Mouse (Mus musculus) layer of hippocampus, adult 9-11 months (tissue): ENCODE results near the gene Ip6k1.

Experiments used
- DNase-seq: peaks from one replicate; pipeline ENCODE4 v3.0.0; 2022

Gene Ip6k1

DNA sequence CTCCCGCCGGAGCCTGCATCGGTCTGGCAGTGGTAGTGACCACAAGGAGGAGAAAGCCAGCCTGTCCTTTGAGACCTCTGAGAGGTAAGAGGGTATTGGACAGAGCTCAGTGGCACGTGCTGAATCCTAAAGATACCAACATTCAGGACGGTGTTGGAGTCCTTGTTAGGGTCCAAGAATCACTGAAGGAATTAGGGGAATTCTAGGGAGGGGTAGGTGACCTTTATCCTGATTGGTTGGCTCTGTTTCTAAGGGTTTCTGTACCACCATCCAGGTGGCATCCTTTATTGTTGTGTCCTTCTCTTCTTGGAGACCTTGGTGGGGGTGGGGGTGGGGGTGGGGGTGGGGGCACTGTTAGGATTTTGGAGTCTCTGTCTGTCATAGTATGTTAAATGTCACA is 29.8 kb downstream of the Ip6k1 start:
- DNase-seq = no peak

DNA sequence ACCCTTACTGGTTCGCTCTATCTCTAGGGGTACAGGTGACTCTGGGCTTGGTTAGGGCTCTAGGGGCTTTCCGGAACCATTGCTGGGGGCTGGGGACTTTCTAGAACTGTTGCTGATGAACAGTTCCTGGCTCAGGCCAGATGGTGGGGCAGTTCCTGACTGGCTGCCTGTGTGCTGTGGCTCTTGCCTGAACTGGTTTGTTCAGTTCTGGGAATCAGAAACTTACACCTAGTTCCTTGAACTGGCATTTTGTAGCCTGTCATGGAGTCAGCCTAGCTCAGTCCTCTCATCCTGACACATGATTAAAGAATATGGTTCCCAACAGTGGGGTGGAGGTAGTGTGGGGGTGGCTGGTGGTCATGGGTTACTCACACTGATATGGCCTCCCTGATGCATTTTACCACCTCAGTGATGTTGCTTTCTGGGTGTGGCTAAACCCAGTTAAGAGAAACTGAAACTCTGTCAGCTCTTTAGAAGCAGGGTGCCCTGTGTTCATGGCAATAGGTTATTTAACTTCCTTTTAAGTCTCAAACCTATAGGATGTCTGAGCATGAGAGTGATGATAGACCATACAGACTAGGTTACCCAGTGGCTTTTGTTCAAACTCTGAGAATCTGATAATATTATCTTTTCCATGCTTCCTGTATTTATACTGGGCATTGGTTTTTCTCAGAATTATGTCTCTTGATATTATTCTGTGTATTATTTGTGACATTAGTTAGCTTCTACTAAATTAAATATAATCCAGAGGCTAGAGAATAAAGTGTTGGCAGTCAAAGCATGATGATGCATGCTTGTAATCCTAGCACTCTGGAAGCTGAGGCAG is 33.2 kb downstream of the Ip6k1 start:
- DNase-seq = no peak

DNA sequence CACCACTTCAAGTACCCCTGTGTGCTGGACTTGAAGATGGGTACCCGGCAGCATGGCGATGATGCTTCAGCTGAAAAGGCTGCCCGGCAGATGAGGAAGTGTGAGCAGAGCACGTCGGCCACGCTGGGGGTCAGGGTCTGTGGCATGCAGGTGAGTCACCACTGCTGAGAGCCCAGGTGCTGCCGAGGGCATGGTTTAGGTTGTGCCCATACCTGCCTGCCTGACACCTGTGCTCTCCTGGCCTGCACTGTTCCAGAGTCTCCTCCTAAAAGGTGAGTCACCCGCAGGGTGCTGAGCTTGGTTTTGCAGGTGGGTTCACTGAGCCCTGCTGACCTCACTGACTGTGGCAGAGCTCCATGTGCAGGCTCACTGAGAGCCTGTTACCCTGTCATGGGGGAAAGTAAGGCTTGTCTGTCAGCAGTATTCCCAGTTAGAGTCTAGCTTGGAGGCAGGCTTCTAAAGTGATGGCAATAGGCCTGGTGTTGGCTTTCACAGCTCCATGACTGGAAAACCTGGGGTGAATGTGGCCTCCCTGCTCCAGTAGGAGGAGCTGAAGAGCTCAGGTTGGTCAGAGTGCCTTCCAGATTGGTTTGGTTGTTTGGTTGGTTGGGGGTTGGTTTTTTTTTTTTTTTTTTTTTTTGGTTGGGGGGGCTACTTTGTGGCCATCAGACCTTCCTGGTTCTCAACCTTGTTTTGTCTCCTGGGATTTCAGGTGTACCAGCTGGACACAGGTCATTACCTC is 42.6 kb downstream of the Ip6k1 start:
- no peak for DNase-seq

DNA sequence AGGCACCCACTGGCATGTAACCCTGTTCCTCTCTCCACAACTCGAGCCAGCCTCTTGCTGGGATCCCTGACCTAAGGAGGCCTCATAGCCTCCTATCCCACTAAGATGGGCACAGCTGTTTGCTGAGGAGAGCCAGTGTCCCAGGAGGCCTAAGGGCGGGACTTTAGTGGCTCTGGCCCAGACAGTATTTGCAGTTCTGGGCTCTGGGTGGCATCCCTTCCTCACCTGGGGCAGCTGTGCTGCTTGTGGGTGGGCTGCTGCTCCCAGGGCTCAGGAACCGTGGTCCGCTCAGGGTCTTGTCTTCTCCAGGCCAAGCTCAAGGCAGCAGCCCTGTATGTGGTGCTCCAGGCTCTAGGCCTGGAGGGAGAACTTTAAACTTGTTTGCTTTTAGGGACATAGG is 44.3 kb downstream of the Ip6k1 start:
- no peak for DNase-seq

DNA sequence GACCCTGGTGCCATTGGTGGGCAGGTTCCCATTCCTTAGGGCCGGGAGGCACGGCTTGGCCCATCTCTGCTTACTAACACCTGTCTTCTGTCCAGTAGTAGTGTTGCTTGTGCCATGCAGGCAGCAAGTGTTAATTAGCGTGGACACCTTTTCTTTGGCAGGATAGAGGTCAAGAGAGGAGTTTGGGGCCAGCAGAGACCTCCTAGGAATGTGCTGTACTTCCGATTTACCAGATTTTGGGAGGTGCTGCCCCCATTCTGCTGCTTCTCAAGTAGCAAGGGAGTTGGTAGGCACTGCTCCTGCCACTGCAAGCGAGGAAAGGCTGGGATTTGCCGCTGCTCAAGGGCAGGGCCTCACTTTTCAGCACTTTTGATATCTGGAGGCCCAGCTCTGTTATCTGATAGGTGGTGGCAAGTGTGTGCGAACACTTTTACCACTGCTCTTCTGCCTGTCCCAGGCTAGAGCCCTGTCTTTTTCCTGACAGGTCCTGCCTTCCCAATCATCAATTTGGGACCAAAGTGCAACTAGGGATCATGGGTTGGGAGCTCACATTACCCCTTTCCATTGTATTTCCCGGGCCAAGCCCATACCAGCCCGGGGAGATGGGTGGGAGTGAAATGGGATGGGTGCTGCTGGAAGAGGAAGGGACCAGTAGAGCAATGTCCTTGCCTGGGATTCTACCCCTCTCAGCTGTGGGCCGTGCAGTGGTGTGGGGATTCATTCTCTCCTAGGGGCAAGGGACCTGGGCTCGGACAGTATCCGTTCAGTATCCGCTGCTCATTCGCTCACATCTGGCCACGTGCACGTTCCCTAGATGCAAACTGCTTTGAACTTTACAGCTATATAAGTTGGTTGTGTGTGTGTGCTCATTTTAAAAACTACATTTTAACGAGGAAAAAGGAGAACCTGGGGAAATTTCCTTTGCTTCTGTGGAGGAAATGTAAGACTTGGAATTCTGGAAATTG is 45.6 kb downstream of the Ip6k1 start:
- DNase-seq = no peak

DNA sequence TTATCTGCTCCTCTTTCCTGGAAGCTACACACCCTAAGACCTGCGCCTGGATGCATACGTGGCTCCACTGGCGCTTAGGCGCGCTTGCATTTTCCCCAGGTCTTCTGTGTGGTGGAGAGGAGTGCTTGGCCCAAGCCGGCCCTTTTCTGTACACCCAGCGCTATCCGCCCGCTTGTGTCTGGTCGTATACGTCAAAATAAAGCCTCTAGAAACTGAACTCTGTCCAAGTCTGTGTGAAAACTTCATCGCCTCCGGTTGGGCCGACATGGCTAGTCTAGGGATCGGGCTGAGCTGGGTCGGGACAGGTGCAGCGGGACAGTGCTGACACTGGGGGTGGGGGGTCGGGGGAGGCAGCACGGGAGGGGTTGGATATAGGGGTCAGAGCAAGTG is 46.3 kb downstream of the Ip6k1 start:
- DNase-seq = no peak

DNA sequence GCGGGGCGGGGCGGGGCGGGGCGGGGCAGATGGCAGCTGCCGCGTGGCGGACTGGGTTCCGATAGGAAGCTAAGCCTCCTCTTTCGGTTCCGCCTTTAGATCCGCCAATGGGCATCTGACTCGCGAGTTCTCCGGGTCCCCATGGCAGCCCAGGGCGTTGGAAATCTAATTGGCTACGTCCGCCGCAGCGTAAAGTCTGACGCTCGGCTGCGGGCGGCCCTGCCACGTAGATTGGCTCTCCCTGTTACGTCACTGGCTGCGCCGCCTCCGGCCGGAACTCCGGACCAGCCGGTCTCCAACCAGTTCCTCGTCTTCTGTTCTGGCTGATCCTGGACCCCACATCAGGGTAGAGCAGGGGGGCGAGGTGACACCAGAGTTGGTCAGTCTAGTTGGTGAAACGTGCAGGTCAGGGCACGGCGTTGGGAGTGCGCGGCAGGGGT is 46.7 kb downstream of the Ip6k1 start, which contains the start of gene Gmppb:
Gene Gmppb (plus strand): TSS at position 227 of the 440 bp plus-strand sequence.
- DNase-seq = peak; percentile 98

DNA sequence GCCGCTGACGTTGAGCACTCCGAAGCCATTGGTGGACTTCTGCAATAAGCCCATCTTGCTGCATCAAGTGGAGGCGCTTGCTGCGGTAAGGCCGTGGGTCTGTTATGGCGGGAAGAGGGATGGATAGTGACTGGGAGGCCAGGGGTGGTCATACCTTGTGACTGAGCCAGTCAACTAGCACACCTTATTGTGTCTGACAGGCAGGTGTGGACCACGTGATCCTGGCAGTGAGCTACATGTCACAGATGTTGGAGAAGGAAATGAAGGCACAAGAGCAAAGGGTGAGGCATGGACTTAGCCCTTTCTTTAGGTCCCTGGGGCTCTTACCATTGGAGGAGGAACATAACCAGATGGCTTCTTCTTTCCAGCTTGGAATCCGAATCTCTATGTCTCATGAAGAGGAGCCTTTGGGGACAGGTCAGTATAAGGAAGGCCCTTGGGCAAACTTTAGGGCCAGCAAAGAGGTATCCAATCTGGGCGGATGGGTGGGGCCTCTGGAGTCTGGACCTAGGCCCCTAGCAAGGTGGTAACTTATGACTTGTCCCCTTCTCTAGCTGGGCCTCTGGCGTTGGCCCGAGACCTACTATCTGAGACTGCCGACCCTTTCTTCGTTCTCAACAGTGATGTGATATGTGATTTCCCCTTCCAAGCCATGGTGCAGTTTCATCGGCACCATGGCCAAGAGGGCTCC is 47.4 kb downstream of the Ip6k1 start:
- DNase-seq = no peak

DNA sequence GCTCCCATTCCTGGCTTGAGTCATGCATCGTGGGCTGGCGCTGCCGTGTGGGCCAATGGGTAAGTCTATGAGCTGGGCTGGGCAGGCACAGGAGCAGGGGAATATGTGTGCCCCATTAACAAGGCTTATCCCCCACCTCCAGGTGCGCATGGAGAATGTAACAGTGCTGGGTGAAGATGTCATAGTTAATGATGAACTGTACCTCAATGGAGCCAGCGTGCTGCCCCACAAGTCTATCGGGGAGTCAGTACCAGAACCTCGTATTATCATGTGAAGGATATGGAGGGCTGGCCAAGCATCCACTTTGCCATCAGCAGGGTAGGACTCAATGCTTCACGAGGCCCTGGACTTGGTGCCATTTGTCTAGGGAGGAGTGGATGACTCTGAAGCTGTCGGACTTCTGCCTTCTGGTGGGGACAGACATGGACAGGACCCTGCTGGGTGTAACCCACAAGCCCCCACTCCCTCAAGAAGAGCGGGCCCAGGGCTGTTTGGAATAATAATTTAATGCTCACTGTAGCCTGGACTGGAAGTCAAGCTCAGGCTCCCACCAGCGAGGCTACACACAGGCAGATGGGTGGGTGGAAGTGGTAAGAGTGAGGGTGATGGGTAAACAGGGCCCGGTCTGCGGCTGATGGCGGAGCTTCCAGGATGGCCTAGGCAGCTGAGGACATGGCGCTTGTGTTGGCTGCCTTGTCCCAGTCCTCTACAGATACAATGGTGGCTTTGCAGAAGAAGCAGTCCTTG is 49.1 kb downstream of the Ip6k1 start:
- no peak for DNase-seq

DNA sequence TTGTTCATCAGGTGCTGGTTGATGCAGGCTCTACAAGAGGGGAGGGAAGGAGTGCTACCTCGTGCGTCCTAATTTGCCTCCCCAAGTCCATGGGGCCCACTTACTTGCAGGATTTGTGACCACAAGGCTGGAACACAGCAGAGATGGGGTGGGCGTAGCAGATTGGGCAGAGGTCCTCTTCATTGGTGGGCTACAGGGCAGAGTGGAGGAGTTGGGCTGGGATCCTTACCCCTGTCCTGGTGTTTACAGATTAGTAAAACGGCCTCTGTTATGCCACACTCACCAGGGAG is 49.6 kb downstream of the Ip6k1 start:
- DNase-seq = no peak

DNA sequence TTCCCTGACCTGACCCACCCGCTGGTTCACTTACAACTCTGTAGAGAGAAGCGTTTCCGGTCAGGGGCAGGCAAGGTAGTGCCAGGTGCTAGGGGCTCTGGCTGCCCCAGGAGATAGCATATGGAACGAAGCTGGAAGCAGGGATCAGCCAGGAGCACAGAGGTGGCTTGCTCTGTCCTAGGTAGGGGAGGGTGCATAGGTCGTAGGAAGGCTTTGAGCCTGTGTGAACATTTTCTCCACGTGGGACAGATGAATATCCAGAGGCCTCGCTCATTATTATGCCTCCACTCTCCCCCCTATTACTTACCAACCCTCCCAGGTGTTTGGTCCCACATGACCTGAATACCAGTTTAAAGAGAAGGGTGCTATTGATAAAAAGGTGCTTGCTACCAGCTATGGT is 50.1 kb downstream of the Ip6k1 start:
- no peak for DNase-seq

DNA sequence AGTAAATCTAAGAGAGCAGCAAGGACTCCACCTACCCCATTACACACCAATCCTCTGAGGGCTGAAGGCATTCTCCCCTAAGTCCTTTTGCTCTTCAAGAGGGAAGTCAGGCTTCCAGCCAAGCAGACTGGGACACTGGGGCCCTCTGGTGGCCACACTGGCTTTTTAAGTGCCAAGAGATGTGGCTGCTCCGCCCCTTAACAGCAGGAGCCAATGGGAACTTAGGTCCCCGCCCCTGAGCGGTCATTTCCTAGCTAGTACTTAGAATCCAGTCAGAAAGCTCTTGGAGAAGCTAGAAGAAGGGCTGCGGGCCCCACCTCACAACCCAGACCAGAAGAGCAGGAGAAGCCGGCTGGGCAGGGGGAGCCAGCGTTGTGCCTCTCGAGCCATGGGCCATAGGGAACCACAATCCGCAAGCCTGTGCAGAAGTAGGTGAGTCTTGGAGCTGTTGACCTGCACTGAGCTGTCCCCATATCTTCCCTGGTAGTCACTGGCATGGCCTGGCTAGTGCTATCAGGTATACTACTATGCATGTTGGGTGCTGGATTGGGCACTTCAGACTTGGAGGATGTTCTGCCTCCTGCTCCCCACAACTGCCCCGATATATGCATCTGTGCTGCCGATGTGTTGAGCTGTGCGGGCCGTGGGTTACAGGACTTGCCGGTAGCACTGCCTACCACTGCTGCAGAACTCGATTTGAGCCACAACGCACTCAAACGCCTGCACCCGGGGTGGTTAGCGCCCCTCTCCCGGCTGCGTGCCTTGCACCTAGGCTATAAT is 50.8 kb downstream of the Ip6k1 start, which contains the start of gene Amigo3:
Gene Amigo3 (plus strand): TSS at position 275 of the 780 bp plus-strand sequence.
- peak; percentile 96 for DNase-seq

DNA sequence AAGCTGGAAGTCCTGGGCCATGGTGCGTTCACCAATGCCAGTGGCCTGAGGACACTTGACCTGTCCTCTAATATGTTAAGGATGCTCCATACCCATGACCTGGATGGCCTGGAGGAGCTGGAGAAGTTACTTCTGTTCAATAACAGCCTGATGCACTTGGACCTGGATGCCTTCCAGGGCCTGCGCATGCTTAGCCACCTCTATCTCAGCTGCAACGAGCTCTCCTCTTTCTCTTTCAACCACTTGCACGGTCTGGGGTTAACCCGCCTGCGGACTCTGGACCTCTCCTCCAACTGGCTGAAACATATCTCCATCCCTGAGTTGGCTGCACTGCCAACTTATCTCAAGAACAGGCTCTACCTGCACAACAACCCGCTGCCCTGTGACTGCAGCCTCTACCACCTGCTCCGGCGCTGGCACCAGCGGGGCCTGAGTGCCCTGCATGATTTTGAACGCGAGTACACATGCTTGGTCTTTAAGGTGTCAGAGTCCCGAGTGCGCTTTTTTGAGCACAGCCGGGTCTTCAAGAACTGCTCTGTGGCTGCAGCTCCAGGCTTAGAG is 51.4 kb downstream of the Ip6k1 start:
- DNase-seq = no peak

DNA sequence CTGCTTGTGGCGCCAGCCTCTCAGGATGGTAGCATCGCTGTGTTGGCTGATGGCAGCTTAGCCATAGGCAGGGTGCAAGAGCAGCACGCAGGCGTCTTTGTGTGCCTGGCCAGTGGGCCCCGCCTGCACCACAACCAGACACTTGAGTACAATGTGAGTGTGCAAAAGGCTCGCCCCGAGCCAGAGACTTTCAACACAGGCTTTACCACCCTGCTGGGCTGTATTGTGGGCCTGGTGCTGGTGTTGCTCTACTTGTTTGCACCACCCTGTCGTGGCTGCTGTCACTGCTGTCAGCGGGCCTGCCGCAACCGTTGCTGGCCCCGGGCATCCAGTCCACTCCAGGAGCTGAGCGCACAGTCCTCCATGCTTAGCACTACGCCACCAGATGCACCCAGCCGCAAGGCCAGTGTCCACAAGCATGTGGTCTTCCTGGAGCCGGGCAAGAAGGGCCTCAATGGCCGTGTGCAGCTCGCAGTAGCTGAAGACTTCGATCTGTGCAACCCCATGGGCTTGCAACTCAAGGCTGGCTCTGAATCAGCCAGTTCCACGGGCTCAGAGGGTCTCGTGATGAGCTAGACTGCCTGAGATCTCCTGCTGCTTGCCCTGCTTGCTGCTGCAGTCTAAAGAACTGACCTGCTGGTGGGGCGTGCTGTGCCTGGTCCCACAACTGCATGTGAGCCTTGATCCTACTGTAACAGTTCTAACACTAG is 52.2 kb downstream of the Ip6k1 start:
- no peak for DNase-seq

DNA sequence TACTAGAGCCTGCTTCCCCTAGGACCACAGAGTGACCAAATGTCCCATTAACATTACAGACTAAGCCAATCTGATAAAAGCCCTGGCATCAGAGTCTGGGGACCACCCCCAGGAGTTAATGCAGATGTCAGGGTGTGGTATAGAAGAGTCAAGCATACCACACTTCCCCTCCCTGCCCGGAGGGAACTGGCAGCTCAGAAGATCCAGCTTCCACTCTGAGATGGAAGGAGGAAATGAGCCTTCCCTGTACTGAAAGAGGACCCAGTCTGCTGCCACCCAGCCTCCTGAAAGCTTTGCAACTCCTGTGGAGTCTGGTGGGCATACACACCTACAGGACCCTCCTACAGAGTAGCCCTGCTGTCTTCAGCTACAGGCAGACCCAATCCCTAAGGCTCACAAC is 52.8 kb downstream of the Ip6k1 start:
- DNase-seq = no peak

DNA sequence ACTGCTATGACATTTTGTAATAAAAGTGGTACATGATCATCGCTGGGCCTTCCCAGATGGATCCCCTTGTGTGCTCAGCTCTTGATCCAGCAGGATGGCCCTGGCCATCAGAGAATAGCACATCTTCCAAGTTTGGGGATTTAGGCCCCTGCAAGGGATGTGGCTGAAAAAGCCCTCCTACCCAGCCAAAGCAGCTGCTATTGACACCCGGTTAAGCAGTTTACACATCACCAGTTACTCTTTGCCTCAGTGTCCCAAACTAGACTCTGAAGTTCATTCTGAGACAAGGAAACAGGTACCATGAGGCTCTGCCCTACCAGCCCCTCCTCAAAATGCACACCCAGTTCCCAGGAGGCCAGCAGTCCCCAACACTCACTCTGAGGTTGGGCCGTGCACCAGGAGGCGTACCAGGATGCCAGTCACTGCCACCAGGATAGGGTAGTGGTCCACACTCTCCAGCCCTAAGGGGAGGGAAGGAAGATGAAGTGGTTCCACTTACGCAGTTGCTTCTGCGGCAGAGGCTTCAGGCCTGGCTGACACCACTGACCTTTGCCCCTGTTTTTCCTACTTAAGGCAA is 53.4 kb downstream of the Ip6k1 start:
- DNase-seq = no peak

DNA sequence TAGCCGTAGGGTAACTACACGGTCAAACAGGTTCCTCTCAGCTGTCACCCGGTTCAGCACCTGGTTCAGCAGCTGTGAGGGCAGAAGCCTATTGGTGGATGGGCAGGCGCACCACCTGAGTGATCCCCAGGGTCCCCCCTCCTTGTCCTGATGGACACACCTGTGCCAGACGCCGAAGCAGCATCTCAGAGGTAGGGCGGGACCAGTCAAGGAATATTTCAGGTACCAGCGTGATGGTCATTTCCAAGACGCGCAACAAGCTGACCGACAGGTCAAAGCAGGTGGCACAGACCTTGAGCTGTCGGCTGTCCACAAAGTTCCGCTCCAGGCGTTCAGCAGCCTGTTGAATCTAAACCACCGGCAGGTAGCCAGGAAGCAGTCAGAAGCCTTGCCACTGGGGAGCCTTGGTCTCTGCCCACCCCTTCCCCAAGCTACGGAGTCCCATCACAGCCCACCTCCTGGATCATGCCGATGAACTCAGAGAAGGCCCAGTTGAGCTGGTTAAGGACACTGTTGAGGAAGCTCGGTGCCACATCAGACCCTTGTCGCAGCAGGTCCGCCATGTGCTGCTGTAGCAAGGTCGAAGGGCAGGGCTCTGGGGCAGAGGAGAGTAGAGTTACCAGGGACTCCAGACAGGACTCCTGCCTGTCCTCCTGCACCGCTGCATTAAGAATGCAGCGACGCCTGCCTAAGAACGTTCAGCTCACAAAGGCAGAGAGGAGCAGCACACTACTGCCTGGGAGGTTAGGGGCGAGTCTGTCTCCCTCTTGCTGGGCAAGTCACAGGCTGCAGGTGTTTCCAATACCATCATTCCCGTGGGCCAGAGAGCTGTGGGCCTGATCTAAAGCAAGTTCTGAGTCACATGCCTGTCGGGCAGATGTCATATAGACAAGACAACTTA is 54.3 kb downstream of the Ip6k1 start:
- no peak for DNase-seq

DNA sequence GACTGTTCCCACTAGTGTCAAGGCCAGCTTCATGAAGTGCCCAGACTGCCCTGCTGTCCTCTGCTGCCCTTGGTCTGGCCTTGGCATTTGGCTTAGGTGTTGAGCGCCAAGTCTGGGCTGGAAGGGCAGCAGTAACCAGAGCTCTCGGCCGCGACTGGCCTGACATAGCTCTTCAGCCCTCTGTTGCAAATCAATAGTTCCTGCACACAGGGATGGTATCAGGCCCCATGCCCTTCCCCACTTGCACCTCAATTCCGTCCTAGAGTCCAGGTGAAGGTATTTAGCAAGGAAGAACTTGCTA is 54.9 kb downstream of the Ip6k1 start:
- DNase-seq = no peak

DNA sequence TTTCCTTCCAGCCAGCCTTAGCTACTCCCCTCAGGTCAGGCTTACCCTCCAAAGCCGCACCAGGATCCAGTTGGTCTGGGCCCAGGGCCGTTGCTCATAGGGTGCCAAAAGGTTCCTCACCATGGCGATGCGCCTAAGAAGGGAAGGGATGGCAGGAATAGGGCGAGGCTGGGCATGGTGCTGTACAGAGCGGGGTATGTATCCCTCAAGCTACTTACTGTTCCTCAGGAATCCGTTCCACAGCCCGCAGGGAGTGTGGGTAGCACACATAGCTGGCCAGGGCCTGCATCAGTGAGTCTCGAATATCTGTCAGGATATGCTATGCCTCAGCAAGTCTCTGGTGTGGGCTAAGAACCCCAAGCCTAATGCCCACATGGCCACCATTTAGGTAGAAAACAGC is 56.0 kb downstream of the Ip6k1 start:
- DNase-seq = no peak
